Mouse (Mus musculus) left cerebral cortex, postnatal 10 days (tissue): Measurements from ENCODE around the gene Foxj2. TPM values are rescaled to one million over a fixed set of nuclear protein-coding genes. Genes with fewer than 3 reads are reported as not detected.

Source experiments
- microRNA-seq: library from miRNA; unstranded; fragments of <30 nt; microRNA quantifications from one replicate; pipeline ENCODE4 v1.2.0, GENCODE M21; 2022
- total RNA-seq, 2 experiments: library from RNA; stranded (reverse); gene quantifications; 2 replicates each; pipeline ENCODE4 v1.2.3; 2021

The Foxj2 gene
- total RNA-seq, 2 experiments from 2014 or later: 26.7 to 30.3 TPM

Small RNAs within 50 kb of the gene (microRNA-seq; reads per million reads assigned to microRNA genes)
- not detected for gene Mir7231

Other genes starting within 250 kb of the Foxj2 start
- 1 to 10 TPM; 1.4 to 1.7 TPM for gene Apobec1, start 217.5 kb upstream of the Foxj2 start, total RNA-seq
- gene Gdf3, start 209.8 kb upstream of the Foxj2 start, total RNA-seq: not detected
- not detected for gene Dppa3, start 193.5 kb upstream of the Foxj2 start, total RNA-seq
- not detected for gene Nanog, start 112.4 kb upstream of the Foxj2 start, total RNA-seq
- 100 to 1,000 TPM; 127 to 133 TPM for gene Slc2a3, start 18.3 kb upstream of the Foxj2 start, total RNA-seq
- gene C3ar1, start 36.2 kb downstream of the Foxj2 start, total RNA-seq: under 1 TPM; 0.89 to 0.97 TPM
- gene Necap1, start 54.6 kb downstream of the Foxj2 start, total RNA-seq: 100 to 1,000 TPM; 158 to 160 TPM
- gene Clec4a1, start 101.9 kb downstream of the Foxj2 start, total RNA-seq: under 1 TPM; 0.30 to 0.43 TPM
- under 1 TPM; 0.81 to 0.88 TPM for gene Clec4a3, start 132.6 kb downstream of the Foxj2 start, total RNA-seq
- not detected for gene Clec4a4, start 170.5 kb downstream of the Foxj2 start, total RNA-seq
- not detected for gene Clec4b1, start 230.0 kb downstream of the Foxj2 start, total RNA-seq